ENCODE assay signal across 7 mouse cellular contexts in genomic region chr7:144939344-144940002, GRCm38 (mm10). TPM values are rescaled to one million over a fixed set of nuclear protein-coding genes. Genes with fewer than 3 reads are reported as not detected.
A peak's percentile ranks its signal among the peaks of the same experiment; 100 is the strongest.
DNase-seq lines count a peak whose midpoint lies in the region; TF ChIP-seq lines count a peak whose summit lies in the region.

Ccnd1 (minus strand) TSS chr7:144939925.

- intact Hi-C loops in heart, postnatal 10 days (cut with DNase I) = loop anchor here (1.0 to 2.0 kb wide), 3 partner anchors 85 to 172 kb away; no protein-coding TSS in a partner anchor

- WGBS in forebrain, embryonic 10.5 days = under 1% methylated on average over 43 of the region's 45 CpGs
- under 1% methylated on average over 39 of the region's 45 CpGs for WGBS in lung, adult 2 months

- peaks cover 39% of the 10 kb centered on the region for H3K27me3 ChIP-seq in forebrain, embryonic 10.5 days (ENCODE audit: poor library complexity, severe bottlenecking)

- H3K27ac ChIP-seq in forebrain, embryonic 10.5 days = peak within 1 kb of the TSS; percentile 99

- peaks cover 77% of the 10 kb centered on the region for H3K4me1 ChIP-seq in forebrain, embryonic 10.5 days
- H3K4me1 ChIP-seq in lung, adult 2 months (ENCODE audit: control insufficient read depth, insufficient read depth, low read length) = peaks cover 6% of the 10 kb centered on the region

- DNase-seq in ES-CJ7 (ENCODE audit: low read depth, low spot score) = peak; percentile 96
- peak; percentile 69 to 78 for DNase-seq in adrenal gland, adult 18-20 months (ENCODE audit: low spot score in 2 of 2)
- DNase-seq in forebrain, embryonic 10.5 days (ENCODE audit: extremely low spot score, low spot score) = peak; percentile 90
- DNase-seq in heart, postnatal 10 days = peak; percentile 82 to 83
- peak; percentile 77 to 87 for DNase-seq in kidney, postnatal 36 days
- DNase-seq in lung, adult 2 months = peak; percentile 71
- peak; percentile 80 for DNase-seq in right cerebral cortex, postnatal 10 days (ENCODE audit: low spot score in 2 of 2)

- TF ChIP-seq POLR2A in lung, adult 2 months (IDR thresholded peaks at IDR 0.05; ENCODE audit: borderline replicate concordance, extremely low read depth, low read depth, low read length) = peak; percentile 71; the same call in 1 of the 2 replicates

- H3K36me3 ChIP-seq in forebrain, embryonic 10.5 days (replicated peaks) = peaks cover 36% of the 10 kb centered on the region

- peak within 1 kb of the TSS; percentile 88 for H3K4me3 ChIP-seq in forebrain, embryonic 10.5 days
- H3K4me3 ChIP-seq in lung, adult 2 months (replicated peaks; ENCODE audit: extremely low read depth, low read depth, low read length) = peak within 1 kb of the TSS; percentile 93

- 0 out of 2 replicates have a peak, but pooled peaks have one; percentile 8 for TF ChIP-seq CTCF in lung, adult 2 months (IDR thresholded peaks at IDR 0.05; ENCODE audit: insufficient read depth, low read length)

- no peaks in the 10 kb centered on the region for H3K9me3 ChIP-seq in forebrain, embryonic 10.5 days

RNA-seq across cellular contexts. Expression of gene Ccnd1, which starts in this region (rescaled TPM):
- total RNA-seq in adrenal gland, adult 18-20 months (2021) = 100 to 1,000 TPM; 140 to 149 TPM
- 233 and 246 TPM in 2 replicates for polyA plus RNA-seq in forebrain, embryonic 10.5 days (2016; fragmentation: Nextera tagmentation; extraction: Ambion mirVana)
- 100 to 1,000 TPM in 1 of 2 experiments, 10 to 100 TPM in 1; 89.8 to 102 TPM for total RNA-seq in heart, postnatal 10 days (2021)
- polyA plus RNA-seq in lung, adult 2 months (2012; rRNA removed) = 106 and 138 TPM in 2 replicates

Comparison
In these comparisons a context has a peak if more than half of its experiments do, and no peak if none do; other contexts are left out.
1. Peak in every context shown above with its lines: DNase-seq, H3K4me3 ChIP-seq and H3K27ac ChIP-seq.